8 mouse cellular contexts compared by ENCODE assay signal in the genomic region with DNA sequence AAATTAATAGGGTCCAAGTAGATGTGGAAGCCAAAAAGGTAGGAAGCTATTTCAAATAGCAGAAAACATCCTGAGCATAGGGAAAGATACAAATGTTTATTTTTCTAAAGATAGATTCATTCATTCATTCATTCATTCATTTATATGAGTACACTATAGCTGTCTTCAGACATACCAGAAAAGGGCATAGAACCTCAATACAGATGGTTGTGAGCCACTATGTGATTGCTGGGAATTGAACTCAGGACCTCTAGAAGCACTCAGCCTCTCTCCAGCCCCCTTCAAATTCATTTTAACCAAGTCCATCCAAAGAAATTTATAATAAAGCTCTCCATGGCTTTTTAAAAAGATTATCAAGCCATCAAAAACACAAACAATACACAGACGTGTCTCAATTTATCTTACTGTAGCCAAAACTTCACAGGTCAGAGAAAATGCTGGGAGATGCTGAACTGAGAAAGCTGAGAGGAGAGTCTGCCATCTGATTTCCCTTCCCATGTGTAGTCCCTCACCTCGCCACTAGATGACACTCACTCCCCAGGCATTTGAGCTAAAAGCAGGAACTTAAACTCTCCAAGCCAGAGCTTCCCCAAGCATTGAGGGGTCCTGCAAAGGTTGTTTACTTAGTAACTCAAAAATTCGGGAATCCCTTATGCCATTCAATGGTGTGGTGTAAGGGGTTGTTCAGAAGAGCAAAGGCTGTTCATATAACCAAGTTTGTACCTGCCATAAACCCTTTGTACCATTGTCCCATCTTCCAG. TPM values are rescaled to one million over a fixed set of nuclear protein-coding genes. Genes with fewer than 3 reads are reported as not detected.
DNase-seq lines count a peak whose midpoint lies in the region; ATAC-seq and TF ChIP-seq lines count a peak whose summit lies in the region.

No protein-coding gene starts in this region.

- no peak overlapping the region for H3K9ac ChIP-seq in heart, postnatal 0 days (replicated peaks; ENCODE audit: low read depth, low read length)
- no peak overlapping the region for H3K9ac ChIP-seq in heart, embryonic 12.5 days
- no peak overlapping the region for H3K9ac ChIP-seq in kidney, embryonic 14.5 days (ENCODE audit: low read depth, low read length)
- H3K9ac ChIP-seq in liver, adult 2 months (ENCODE audit: low read depth, low read length), result no peak overlapping the region
- no peak overlapping the region for H3K9ac ChIP-seq in stomach, postnatal 0 days (ENCODE audit: low read length)

- intact Hi-C loops in gastrocnemius, adult 2 months (cut with DNase I), result loop anchor here (1.0 kb wide), 1 partner anchor 295 kb away; no protein-coding TSS in a partner anchor

- WGBS in heart, postnatal 0 days, result under 1% methylated on average over 3 of the region's 3 CpGs
- WGBS in heart, embryonic 12.5 days, result under 1% methylated on average over 3 of the region's 3 CpGs
- 4% methylated on average over 3 of the region's 3 CpGs for WGBS in kidney, embryonic 14.5 days
- WGBS in liver, adult 2 months, result 3% methylated on average over 3 of the region's 3 CpGs
- WGBS in stomach, postnatal 0 days, result 1% methylated on average over 3 of the region's 3 CpGs

- no peaks in the 10 kb centered on the region for H3K9me3 ChIP-seq in heart, postnatal 0 days (replicated peaks; ENCODE audit: control insufficient read depth, low read length)
- no peaks in the 10 kb centered on the region for H3K9me3 ChIP-seq in heart, embryonic 12.5 days (replicated peaks)
- no peaks in the 10 kb centered on the region for H3K9me3 ChIP-seq in kidney, embryonic 14.5 days (ENCODE audit: control insufficient read depth, low read length)
- no peaks in the 10 kb centered on the region for H3K9me3 ChIP-seq in stomach, postnatal 0 days (ENCODE audit: control insufficient read depth, low read length)

- no peaks in the 10 kb centered on the region for H3K36me3 ChIP-seq in heart, postnatal 0 days (replicated peaks; ENCODE audit: control insufficient read depth, insufficient read depth, low read length)
- no peaks in the 10 kb centered on the region for H3K36me3 ChIP-seq in heart, embryonic 12.5 days
- no peaks in the 10 kb centered on the region for H3K36me3 ChIP-seq in kidney, embryonic 14.5 days (ENCODE audit: control insufficient read depth, insufficient read depth, low read length)
- no peaks in the 10 kb centered on the region for H3K36me3 ChIP-seq in liver, adult 2 months (ENCODE audit: control insufficient read depth, insufficient read depth, low read length)
- H3K36me3 ChIP-seq in stomach, postnatal 0 days (ENCODE audit: control insufficient read depth, insufficient read depth, low read length), result no peaks in the 10 kb centered on the region

- no peak for ATAC-seq in heart, postnatal 0 days (ENCODE audit: insufficient read depth, low read depth)
- no peak for ATAC-seq in heart, embryonic 12.5 days (ENCODE audit: insufficient number of reproducible peaks, low FRiP score)
- ATAC-seq in kidney, embryonic 14.5 days (ENCODE audit: low FRiP score, low TSS enrichment), result peak; percentile 73; the same call in 1 of the 2 replicates
- no peak for ATAC-seq in stomach, postnatal 0 days (ENCODE audit: low FRiP score, low TSS enrichment)

- no peaks in the 10 kb centered on the region for H3K4me1 ChIP-seq in heart, postnatal 0 days (ENCODE audit: control insufficient read depth, insufficient read depth)
- no peaks in the 10 kb centered on the region for H3K4me1 ChIP-seq in heart, embryonic 12.5 days (replicated peaks)
- no peaks in the 10 kb centered on the region for H3K4me1 ChIP-seq in kidney, embryonic 14.5 days (ENCODE audit: control insufficient read depth, insufficient read depth, low read length)
- H3K4me1 ChIP-seq in liver, adult 2 months (ENCODE audit: control insufficient read depth, insufficient read depth, low read length), result no peaks in the 10 kb centered on the region
- H3K4me1 ChIP-seq in stomach, postnatal 0 days (replicated peaks; ENCODE audit: control insufficient read depth, insufficient read depth), result no peaks in the 10 kb centered on the region

- H3K4me3 ChIP-seq in heart, postnatal 0 days (ENCODE audit: low read depth, low read length), result no peak overlapping the region
- H3K4me3 ChIP-seq in heart, embryonic 12.5 days, result no peak overlapping the region
- H3K4me3 ChIP-seq in gastrocnemius, adult 2 months, result no peak overlapping the region
- no peak overlapping the region for H3K4me3 ChIP-seq in kidney, embryonic 14.5 days (ENCODE audit: low read length)
- H3K4me3 ChIP-seq in liver, adult 2 months (ENCODE audit: insufficient read depth, low read depth, low read length), result no peak overlapping the region
- H3K4me3 ChIP-seq in stomach, postnatal 0 days (ENCODE audit: low read depth, low read length), result no peak overlapping the region

- no peaks in the 10 kb centered on the region for H3K27me3 ChIP-seq in heart, postnatal 0 days (ENCODE audit: control insufficient read depth, insufficient read depth, low read length)
- no peaks in the 10 kb centered on the region for H3K27me3 ChIP-seq in heart, embryonic 12.5 days (replicated peaks)
- no peaks in the 10 kb centered on the region for H3K27me3 ChIP-seq in kidney, embryonic 14.5 days (ENCODE audit: control insufficient read depth, insufficient read depth, low read length)
- H3K27me3 ChIP-seq in liver, adult 2 months (ENCODE audit: control insufficient read depth, insufficient read depth, low read length), result no peaks in the 10 kb centered on the region
- no peaks in the 10 kb centered on the region for H3K27me3 ChIP-seq in stomach, postnatal 0 days (ENCODE audit: control insufficient read depth, insufficient read depth, low read length)

- no peak overlapping the region for H3K27ac ChIP-seq in heart, postnatal 0 days (ENCODE audit: low read depth)
- H3K27ac ChIP-seq in heart, embryonic 12.5 days (ENCODE audit: poor library complexity, severe bottlenecking), result no peak overlapping the region
- H3K27ac ChIP-seq in gastrocnemius, adult 2 months, result no peak overlapping the region
- H3K27ac ChIP-seq in kidney, embryonic 14.5 days (ENCODE audit: low read depth, low read length), result no peak overlapping the region
- no peak overlapping the region for H3K27ac ChIP-seq in liver, adult 2 months (replicated peaks; ENCODE audit: insufficient read depth, low read depth, low read length)
- H3K27ac ChIP-seq in stomach, postnatal 0 days (replicated peaks), result no peak overlapping the region

- peak; percentile 96 for TF ChIP-seq CTCF in heart, postnatal 0 days (IDR thresholded peaks at IDR 0.05; ENCODE audit: low read depth)
- TF ChIP-seq CTCF in gastrocnemius, adult 2 months (IDR thresholded peaks at IDR 0.05), result peak; percentile 93
- peak; percentile 78 for TF ChIP-seq CTCF in liver, adult 2 months (IDR thresholded peaks at IDR 0.05; ENCODE audit: low read depth, low read length)
- peak; percentile 96 for TF ChIP-seq CTCF in stomach, postnatal 0 days (IDR thresholded peaks at IDR 0.05; ENCODE audit: low read depth)

- no peak for TF ChIP-seq POLR2A in liver, adult 2 months (IDR thresholded peaks at IDR 0.05; ENCODE audit: extremely low read depth, insufficient read depth, low read length)

- no peak for TF ChIP-seq EP300 in heart, postnatal 0 days (IDR thresholded peaks at IDR 0.05; ENCODE audit: low read depth)
- TF ChIP-seq EP300 in stomach, postnatal 0 days (optimal IDR thresholded peaks at IDR 0.05), result no peak

- H3K79me2 ChIP-seq in liver, adult 2 months (ENCODE audit: control insufficient read depth, insufficient read depth, low read length), result no peaks in the 10 kb centered on the region

- DNase-seq in heart, postnatal 0 days (ENCODE audit: low spot score), result peak; percentile 57
- peak; percentile 85 to 87 for DNase-seq in cerebellum, postnatal 14 days
- peak; percentile 60 for DNase-seq in gastrocnemius, adult 2 months
- peak; percentile 25 for DNase-seq in liver, adult 2 months (ENCODE audit: extremely low read depth, low read depth, low spot score)
- peak; percentile 71 for DNase-seq in neural tube, embryonic 10.5 days (ENCODE audit: extremely low spot score, low spot score)
- peak; percentile 70 for DNase-seq in stomach, postnatal 0 days (ENCODE audit: low spot score)

- no peak overlapping the region for H3K4me2 ChIP-seq in heart, postnatal 0 days (ENCODE audit: low read depth, low read length)
- H3K4me2 ChIP-seq in heart, embryonic 12.5 days, result no peak overlapping the region
- no peak overlapping the region for H3K4me2 ChIP-seq in kidney, embryonic 14.5 days (replicated peaks; ENCODE audit: low read depth, low read length)
- H3K4me2 ChIP-seq in stomach, postnatal 0 days (replicated peaks; ENCODE audit: low read depth), result no peak overlapping the region

RNA-seq across cellular contexts. Expression of a gene that starts 24.9 kb away (rescaled TPM):
- total RNA-seq in heart, postnatal 0 days (2014; rRNA removed; ENCODE audit: low replicate concordance), result not detected in 2 replicates
- polyA plus RNA-seq in heart, postnatal 0 days (2015; fragmentation: Nextera tagmentation; extraction: Ambion mirVana), result not detected in 2 replicates
- not detected in 2 replicates for polyA plus RNA-seq in heart, embryonic 12.5 days (2016; fragmentation: Nextera tagmentation; extraction: Ambion mirVana)
- total RNA-seq in gastrocnemius, adult 2 months (2021), result not detected
- not detected in 2 replicates for polyA plus RNA-seq in kidney, embryonic 14.5 days (2014; fragmentation: Nextera tagmentation; extraction: Ambion mirVana)
- total RNA-seq in liver, adult 2 months (2014; rRNA removed), result under 0.01 TPM in 1 of 2 replicates, not detected in the other
- not detected in 2 replicates for polyA plus RNA-seq in liver, adult 2 months (2012; rRNA removed)
- polyA plus RNA-seq in stomach, postnatal 0 days (2015; fragmentation: Nextera tagmentation; extraction: Ambion mirVana), result not detected in 2 replicates

RNA-seq across cellular contexts. Expression of a gene that starts 32.0 kb away (rescaled TPM):
- total RNA-seq in heart, postnatal 0 days (2014; rRNA removed; ENCODE audit: low replicate concordance), result not detected in 2 replicates
- not detected in 2 replicates for polyA plus RNA-seq in heart, postnatal 0 days (2015; fragmentation: Nextera tagmentation; extraction: Ambion mirVana)
- polyA plus RNA-seq in heart, embryonic 12.5 days (2016; fragmentation: Nextera tagmentation; extraction: Ambion mirVana), result not detected in 2 replicates
- total RNA-seq in gastrocnemius, adult 2 months (2021), result under 1 TPM in 1 of 2 experiments, not detected in 1; 0.20 TPM
- not detected in 2 replicates for polyA plus RNA-seq in kidney, embryonic 14.5 days (2014; fragmentation: Nextera tagmentation; extraction: Ambion mirVana)
- total RNA-seq in liver, adult 2 months (2014; rRNA removed), result 0.87 and 1.1 TPM in 2 replicates
- polyA plus RNA-seq in liver, adult 2 months (2012; rRNA removed), result 0.07 TPM in 1 of 2 replicates, not detected in the other
- not detected in 2 replicates for polyA plus RNA-seq in stomach, postnatal 0 days (2015; fragmentation: Nextera tagmentation; extraction: Ambion mirVana)

RNA-seq across cellular contexts. Expression of a gene that starts 44.9 kb away (rescaled TPM):
- total RNA-seq in heart, postnatal 0 days (2014; rRNA removed; ENCODE audit: low replicate concordance), result 1.0 and 1.9 TPM in 2 replicates
- polyA plus RNA-seq in heart, postnatal 0 days (2015; fragmentation: Nextera tagmentation; extraction: Ambion mirVana), result 0.29 and 0.34 TPM in 2 replicates
- not detected in 2 replicates for polyA plus RNA-seq in heart, embryonic 12.5 days (2016; fragmentation: Nextera tagmentation; extraction: Ambion mirVana)
- not detected for total RNA-seq in gastrocnemius, adult 2 months (2021)
- 0.16 and 0.17 TPM in 2 replicates for polyA plus RNA-seq in kidney, embryonic 14.5 days (2014; fragmentation: Nextera tagmentation; extraction: Ambion mirVana)
- under 0.01 and 0.07 TPM in 2 replicates for total RNA-seq in liver, adult 2 months (2014; rRNA removed)
- 0.09 TPM in 1 of 2 replicates, not detected in the other for polyA plus RNA-seq in liver, adult 2 months (2012; rRNA removed)
- polyA plus RNA-seq in stomach, postnatal 0 days (2015; fragmentation: Nextera tagmentation; extraction: Ambion mirVana), result 0.16 TPM in 2 replicates

Comparison
In these comparisons a context has a peak if more than half of its experiments do, and no peak if none do; other contexts are left out.
1. DNase-seq: peak in every context shown above with its lines; median percentile 86 in cerebellum, postnatal 14 days; 71 in neural tube, embryonic 10.5 days; 70 in stomach, postnatal 0 days; 60 in gastrocnemius, adult 2 months; 57 in heart, postnatal 0 days; 25 in liver, adult 2 months.